Mouse (Mus musculus) myocyte (in vitro differentiated cells): ENCODE data around the gene Tsen2. TPM values are rescaled to one million over a fixed set of nuclear protein-coding genes. Genes with fewer than 3 reads are reported as not detected.
A peak's percentile ranks its signal among the peaks of the same experiment; 100 is the strongest.

Source experiments
- H3K27me3 ChIP-seq: one replicate; pipeline ENCODE4 v1.6.1; 2011; ENCODE audit not compliant: control insufficient read depth, insufficient read depth, insufficient read length
- H3K36me3 ChIP-seq: one replicate; pipeline ENCODE4 v1.6.1; 2011; ENCODE audit not compliant: control insufficient read depth, insufficient read depth
- H3K4me2 ChIP-seq: one replicate; pipeline ENCODE4 v1.6.1; 2011; ENCODE audit warnings: low read depth, control low read depth
- H3K4me3 ChIP-seq: one replicate; pipeline ENCODE4 v1.5.1; 2011; ENCODE audit warnings: mild to moderate bottlenecking, control low read depth, moderate library complexity
- H3K79me2 ChIP-seq: one replicate; pipeline ENCODE4 v1.6.1; 2011; ENCODE audit not compliant: control insufficient read depth, insufficient read depth
- H3ac ChIP-seq: one replicate; pipeline ENCODE4 v1.6.1; 2011; ENCODE audit not compliant: control insufficient read depth, insufficient read length
- CEBPB ChIP-seq: IDR thresholded peaks from 2 replicates; pipeline ENCODE4 v1.6.1; 2011; ENCODE audit warnings: mild to moderate bottlenecking, moderate library complexity; ENCODE audit not compliant: poor library complexity, insufficient read depth, severe bottlenecking
- E2F4 ChIP-seq: IDR thresholded peaks from one replicate; pipeline ENCODE4 v1.6.1; 2011; ENCODE audit warnings: mild to moderate bottlenecking, control low read depth, moderate library complexity; ENCODE audit not compliant: insufficient read depth
- MAX ChIP-seq: IDR thresholded peaks from one replicate; pipeline ENCODE4 v1.6.1; 2011; ENCODE audit warnings: low read depth, mild to moderate bottlenecking, control low read depth
- MYOD1 ChIP-seq, 3 experiments: IDR thresholded peaks; one replicate each; pipeline ENCODE4 v1.6.1; 2011; ENCODE audit warnings: control low read depth in 2 of 3, low read depth in 2 of 3, mild to moderate bottlenecking in 2 of 3, moderate library complexity in 1 of 3; ENCODE audit not compliant: insufficient read length in 2 of 3, control insufficient read depth in 1 of 3
- MYOG ChIP-seq, 3 experiments: IDR thresholded peaks; one replicate each; pipeline ENCODE4 v1.6.1; 2011; ENCODE audit warnings: control low read depth in 2 of 3, low read depth in 2 of 3, mild to moderate bottlenecking in 2 of 3; ENCODE audit not compliant: insufficient read length in 2 of 3, control insufficient read depth in 1 of 3, insufficient read depth in 1 of 3
- POLR2A ChIP-seq: IDR thresholded peaks from one replicate; pipeline ENCODE4 v1.6.1; 2011; ENCODE audit warnings: low read depth, mild to moderate bottlenecking, control low read depth, moderate library complexity; ENCODE audit not compliant: insufficient read length
- POLR2AphosphoS2 ChIP-seq: IDR thresholded peaks from one replicate; pipeline ENCODE4 v1.6.1; 2011; ENCODE audit warnings: low read depth, control low read depth; ENCODE audit not compliant: insufficient read length
- REST ChIP-seq: IDR thresholded peaks from one replicate; pipeline ENCODE4 v1.6.1; 2011; ENCODE audit warnings: mild to moderate bottlenecking, control low read depth, moderate library complexity; ENCODE audit not compliant: insufficient read depth, insufficient read length
- SRF ChIP-seq: IDR thresholded peaks from one replicate; pipeline ENCODE4 v1.6.1; 2011; ENCODE audit warnings: low read depth; ENCODE audit not compliant: control insufficient read depth, insufficient read length
- TCF12 ChIP-seq: IDR thresholded peaks from one replicate; pipeline ENCODE4 v1.6.1; 2011; ENCODE audit warnings: mild to moderate bottlenecking, control low read depth; ENCODE audit not compliant: poor library complexity, insufficient read depth, severe bottlenecking
- TCF3 ChIP-seq: IDR thresholded peaks from one replicate; pipeline ENCODE4 v1.6.1; 2011; ENCODE audit warnings: low read depth, control low read depth; ENCODE audit not compliant: insufficient read length
- USF1 ChIP-seq: IDR thresholded peaks from one replicate; pipeline ENCODE4 v1.6.1; 2011; ENCODE audit warnings: low read depth, mild to moderate bottlenecking, control low read depth, moderate library complexity
- polyA plus RNA-seq: library from polyadenylated mRNA; unstranded; fragments of >200 nt; fragmentation: generic; extraction: Trizol; gene quantifications from one replicate; pipeline ENCODE4 v1.2.1, GENCODE M21; 2012; ENCODE audit warnings: missing spikeins

The Tsen2 gene
- polyA plus RNA-seq, 1 experiment = 13.4 TPM

GRCm38 (mm10) chr6:115517904-115518303 is 26.6 kb upstream of the Tsen2 start:
- no peaks in the 10 kb centered on the region for H3K27me3 ChIP-seq
- no peak overlapping the region for H3K4me2 ChIP-seq
- no peaks in the 10 kb centered on the region for H3K36me3 ChIP-seq
- no peaks in the 10 kb centered on the region for H3K79me2 ChIP-seq
- H3K4me3 ChIP-seq = no peak overlapping the region
- TF ChIP-seq TCF3 = no peak
- no peak for TF ChIP-seq POLR2AphosphoS2
- no peak for TF ChIP-seq REST
- no peak for TF ChIP-seq USF1
- no peak for TF ChIP-seq SRF
- TF ChIP-seq CEBPB = no peak
- no peak for TF ChIP-seq POLR2A
- TF ChIP-seq E2F4 = no peak
- TF ChIP-seq MYOD1 (IDR thresholded peaks at IDR 0.05; ENCODE audit: control insufficient read depth in 1 of 3, insufficient read length in 2 of 3, low read depth in 2 of 3) = no peak
- no peak for TF ChIP-seq TCF12
- no peak for TF ChIP-seq MYOG (IDR thresholded peaks at IDR 0.05; ENCODE audit: control insufficient read depth in 1 of 3, insufficient read depth in 1 of 3, insufficient read length in 2 of 3, low read depth in 2 of 3)
- no peak for TF ChIP-seq MAX
- H3ac ChIP-seq = no peak overlapping the region

DNA sequence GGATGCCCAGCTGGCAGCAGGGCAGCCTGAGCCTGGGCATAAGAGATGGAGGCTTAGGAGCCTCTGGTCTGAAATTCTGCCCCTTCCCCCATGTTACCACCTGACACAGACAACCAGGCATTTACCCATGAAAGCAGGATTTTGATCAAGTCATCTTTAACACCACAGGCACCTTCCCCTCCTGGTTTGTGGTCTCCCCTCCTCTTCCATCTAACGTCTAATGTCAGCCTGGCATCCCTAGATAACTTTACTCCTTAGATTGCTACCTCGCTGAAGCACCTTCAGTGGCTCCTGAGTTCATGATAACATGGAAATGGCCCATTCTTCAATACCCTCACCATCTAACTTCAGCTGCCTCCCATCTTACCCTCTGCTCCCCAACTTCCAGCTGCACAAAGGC is 26.1 kb upstream of the Tsen2 start:
- Histone ChIP-seq H3K36me3 (no peaks in the 10 kb centered on the region), H3ac (no peak overlapping the region), H3K4me3 (no peak overlapping the region), H3K79me2 (no peaks in the 10 kb centered on the region), H3K4me2 (no peak overlapping the region), H3K27me3 (no peaks in the 10 kb centered on the region)
- TF ChIP-seq MAX (no peak), MYOD1 (IDR thresholded peaks at IDR 0.05; ENCODE audit: control insufficient read depth in 1 of 3, insufficient read length in 2 of 3, low read depth in 2 of 3) (no peak), E2F4 (no peak), USF1 (no peak), POLR2A (no peak), TCF3 (no peak), REST (no peak), CEBPB (no peak), TCF12 (no peak), POLR2AphosphoS2 (no peak), MYOG (IDR thresholded peaks at IDR 0.05; ENCODE audit: control insufficient read depth in 1 of 3, insufficient read depth in 1 of 3, insufficient read length in 2 of 3, low read depth in 2 of 3) (no peak), SRF (no peak)

GRCm38 (mm10) chr6:115519275-115519699 is 25.2 kb upstream of the Tsen2 start:
- Histone ChIP-seq H3ac (no peak overlapping the region), H3K27me3 (no peaks in the 10 kb centered on the region), H3K36me3 (no peaks in the 10 kb centered on the region), H3K4me3 (no peak overlapping the region), H3K79me2 (no peaks in the 10 kb centered on the region), H3K4me2 (no peak overlapping the region)
- TF ChIP-seq TCF3 (no peak), REST (no peak), E2F4 (no peak), CEBPB (no peak), USF1 (no peak)

DNA sequence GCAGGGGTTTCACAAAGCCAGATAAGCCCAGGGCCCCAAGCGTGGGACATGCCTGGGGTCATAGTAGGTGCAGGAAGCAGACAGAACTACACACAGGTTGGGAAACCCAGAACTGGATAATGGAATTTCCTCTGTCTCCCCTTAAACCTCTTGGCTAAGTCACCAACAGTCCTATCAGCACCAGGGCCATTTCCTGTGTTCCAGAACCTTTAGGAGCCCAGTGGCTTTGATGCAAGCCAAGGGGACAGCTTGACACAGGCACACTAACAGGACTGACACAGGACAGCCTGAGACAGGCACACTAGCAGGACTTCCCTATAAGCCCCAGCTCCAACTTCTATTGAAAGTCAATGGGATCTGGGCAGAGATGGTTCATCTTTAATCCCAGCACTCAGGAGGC is 22.5 kb upstream of the Tsen2 start:
- no peak overlapping the region for H3ac ChIP-seq
- TF ChIP-seq MAX = no peak
- no peak for TF ChIP-seq CEBPB
- no peak for TF ChIP-seq E2F4
- TF ChIP-seq TCF12 = no peak
- no peak for TF ChIP-seq TCF3
- TF ChIP-seq MYOD1 (IDR thresholded peaks at IDR 0.05; ENCODE audit: control insufficient read depth in 1 of 3, insufficient read length in 2 of 3, low read depth in 2 of 3) = no peak
- TF ChIP-seq REST = no peak
- TF ChIP-seq POLR2A = no peak
- no peak for TF ChIP-seq USF1
- no peak for TF ChIP-seq POLR2AphosphoS2
- no peak for TF ChIP-seq SRF
- no peak for TF ChIP-seq MYOG (IDR thresholded peaks at IDR 0.05; ENCODE audit: control insufficient read depth in 1 of 3, insufficient read depth in 1 of 3, insufficient read length in 2 of 3, low read depth in 2 of 3)
- no peak overlapping the region for H3K4me3 ChIP-seq
- no peaks in the 10 kb centered on the region for H3K79me2 ChIP-seq
- H3K36me3 ChIP-seq = no peaks in the 10 kb centered on the region
- H3K27me3 ChIP-seq = no peaks in the 10 kb centered on the region
- no peak overlapping the region for H3K4me2 ChIP-seq

- Histone ChIP-seq H3ac (no peak overlapping the region), H3K79me2 (no peaks in the 10 kb centered on the region), H3K4me2 (peak overlapping the region; percentile 2), H3K36me3 (no peaks in the 10 kb centered on the region), H3K4me3 (no peak overlapping the region), H3K27me3 (no peaks in the 10 kb centered on the region)
- TF ChIP-seq CEBPB = no peak
- TF ChIP-seq TCF12 = no peak
- no peak for TF ChIP-seq REST
- no peak for TF ChIP-seq SRF
- TF ChIP-seq MYOG (IDR thresholded peaks at IDR 0.05; ENCODE audit: control insufficient read depth in 1 of 3, insufficient read depth in 1 of 3, insufficient read length in 2 of 3, low read depth in 2 of 3) = no peak
- no peak for TF ChIP-seq POLR2A
- TF ChIP-seq MAX = no peak
- no peak for TF ChIP-seq TCF3
- TF ChIP-seq MYOD1 (IDR thresholded peaks at IDR 0.05; ENCODE audit: control insufficient read depth in 1 of 3, insufficient read length in 2 of 3, low read depth in 2 of 3) = no peak
- no peak for TF ChIP-seq E2F4
- TF ChIP-seq USF1 = no peak
- no peak for TF ChIP-seq POLR2AphosphoS2
These were observed 21.7 kb upstream of the Tsen2 start for GRCm38 (mm10) chr6:115522691-115523146.
